Mouse (Mus musculus): ENCODE results near the gene Accs. TPM values are rescaled to one million over a fixed set of nuclear protein-coding genes. Genes with fewer than 3 reads are reported as not detected.

Gene Accs
- polyA plus RNA-seq, 1 experiment from 2014 or later, result 8.3 TPM

GRCm38 (mm10) chr2:93806487-93807201 lies 43.1 kb downstream of the Accs start:
- no peak overlapping the region for H3K9ac ChIP-seq
- WGBS, result 88% methylated on average over 6 of the region's 6 CpGs
- ATAC-seq (ENCODE audit: low FRiP score), result no peak
- H3K36me3 ChIP-seq (replicated peaks), result peaks cover 66% of the 10 kb centered on the region
- H3K27ac ChIP-seq, result no peak overlapping the region
- no peak overlapping the region for H3K4me3 ChIP-seq (replicated peaks)
- no peaks in the 10 kb centered on the region for H3K27me3 ChIP-seq
- H3K9me3 ChIP-seq, result no peaks in the 10 kb centered on the region
- H3K4me2 ChIP-seq, result no peak overlapping the region
- no peaks in the 10 kb centered on the region for H3K4me1 ChIP-seq

- Histone ChIP-seq H3K4me1 (peaks cover under 1% of the 10 kb centered on the region; the same call in 1 of the 2 replicates), H3K36me3 (replicated peaks) (peaks cover 60% of the 10 kb centered on the region), H3K27ac (no peak overlapping the region), H3K4me3 (replicated peaks) (no peak overlapping the region), H3K9ac (no peak overlapping the region), H3K9me3 (no peaks in the 10 kb centered on the region), H3K27me3 (no peaks in the 10 kb centered on the region), H3K4me2 (no peak overlapping the region)
- 86% methylated on average over 4 of the region's 4 CpGs for WGBS
- ATAC-seq (ENCODE audit: low FRiP score), result no peak
Measured at GRCm38 (mm10) chr2:93805523-93805922, 44.2 kb downstream of the Accs start.

GRCm38 (mm10) chr2:93805066-93805465 lies 44.7 kb downstream of the Accs start:
- Histone ChIP-seq H3K4me3 (replicated peaks) (no peak overlapping the region), H3K4me2 (no peak overlapping the region), H3K4me1 (peaks cover 3% of the 10 kb centered on the region; the same call in 1 of the 2 replicates), H3K9ac (no peak overlapping the region), H3K36me3 (replicated peaks) (peaks cover 59% of the 10 kb centered on the region), H3K27ac (no peak overlapping the region), H3K27me3 (no peaks in the 10 kb centered on the region), H3K9me3 (no peaks in the 10 kb centered on the region)
- no peak for ATAC-seq (ENCODE audit: low FRiP score)
- WGBS, result 78% methylated on average over 5 of the region's 5 CpGs

- Histone ChIP-seq H3K27ac (no peak overlapping the region), H3K4me2 (no peak overlapping the region), H3K4me3 (replicated peaks) (no peak overlapping the region), H3K27me3 (no peaks in the 10 kb centered on the region), H3K9me3 (no peaks in the 10 kb centered on the region), H3K4me1 (peaks cover 3% of the 10 kb centered on the region; the same call in 1 of the 2 replicates), H3K9ac (no peak overlapping the region), H3K36me3 (replicated peaks) (peaks cover 58% of the 10 kb centered on the region)
- 100% methylated on average over 2 of the region's 2 CpGs for WGBS
- ATAC-seq (ENCODE audit: low FRiP score), result no peak
Measured at GRCm38 (mm10) chr2:93802947-93803346, 46.8 kb downstream of the Accs start.

GRCm38 (mm10) chr2:93801097-93801496 lies 48.6 kb downstream of the Accs start:
- H3K9ac ChIP-seq, result no peak overlapping the region
- H3K27ac ChIP-seq, result no peak overlapping the region
- H3K36me3 ChIP-seq (replicated peaks), result peaks cover 58% of the 10 kb centered on the region
- H3K9me3 ChIP-seq, result no peaks in the 10 kb centered on the region
- H3K27me3 ChIP-seq, result no peaks in the 10 kb centered on the region
- no peak overlapping the region for H3K4me2 ChIP-seq
- 73% methylated on average over 7 of the region's 7 CpGs for WGBS
- no peak for ATAC-seq (ENCODE audit: low FRiP score)
- H3K4me3 ChIP-seq (replicated peaks), result no peak overlapping the region
- peaks cover 3% of the 10 kb centered on the region; the same call in 1 of the 2 replicates for H3K4me1 ChIP-seq

GRCm38 (mm10) chr2:93797162-93797795 lies 52.5 kb downstream of the Accs start:
- Histone ChIP-seq H3K9ac (no peak overlapping the region), H3K36me3 (replicated peaks) (peaks cover 60% of the 10 kb centered on the region), H3K9me3 (no peaks in the 10 kb centered on the region), H3K27me3 (no peaks in the 10 kb centered on the region), H3K4me2 (no peak overlapping the region), H3K4me1 (peaks cover 3% of the 10 kb centered on the region; the same call in 1 of the 2 replicates), H3K27ac (no peak overlapping the region), H3K4me3 (replicated peaks) (no peak overlapping the region)
- ATAC-seq (ENCODE audit: low FRiP score), result no peak
- WGBS, result 86% methylated on average over 19 of the region's 19 CpGs

- peaks cover 62% of the 10 kb centered on the region for H3K36me3 ChIP-seq (replicated peaks)
- H3K4me2 ChIP-seq, result no peak overlapping the region
- no peak overlapping the region for H3K4me3 ChIP-seq (replicated peaks)
- H3K27ac ChIP-seq, result no peak overlapping the region
- no peaks in the 10 kb centered on the region for H3K9me3 ChIP-seq
- H3K9ac ChIP-seq, result no peak overlapping the region
- no peaks in the 10 kb centered on the region for H3K4me1 ChIP-seq
- H3K27me3 ChIP-seq, result no peaks in the 10 kb centered on the region
- 85% methylated on average over 5 of the region's 5 CpGs for WGBS
- ATAC-seq (ENCODE audit: low FRiP score), result no peak
Measured at GRCm38 (mm10) chr2:93794375-93794774, 55.4 kb downstream of the Accs start.

GRCm38 (mm10) chr2:93791516-93792499 lies 57.9 kb downstream of the Accs start:
- no peak overlapping the region for H3K4me2 ChIP-seq
- no peaks in the 10 kb centered on the region for H3K9me3 ChIP-seq
- no peak overlapping the region for H3K27ac ChIP-seq
- no peak for ATAC-seq (ENCODE audit: low FRiP score)
- no peak overlapping the region for H3K4me3 ChIP-seq (replicated peaks)
- peaks cover 45% of the 10 kb centered on the region for H3K36me3 ChIP-seq (replicated peaks)
- H3K4me1 ChIP-seq, result no peaks in the 10 kb centered on the region
- no peak overlapping the region for H3K9ac ChIP-seq
- no peaks in the 10 kb centered on the region for H3K27me3 ChIP-seq
- WGBS, result 70% methylated on average over 13 of the region's 13 CpGs

GRCm38 (mm10) chr2:93790798-93791345 lies 58.9 kb downstream of the Accs start:
- Histone ChIP-seq H3K4me1 (peaks cover 3% of the 10 kb centered on the region), H3K9ac (no peak overlapping the region), H3K4me3 (replicated peaks) (no peak overlapping the region), H3K27ac (no peak overlapping the region), H3K9me3 (no peaks in the 10 kb centered on the region), H3K4me2 (no peak overlapping the region), H3K36me3 (replicated peaks) (peaks cover 37% of the 10 kb centered on the region), H3K27me3 (no peaks in the 10 kb centered on the region)
- ATAC-seq (ENCODE audit: low FRiP score), result no peak
- 88% methylated on average over 4 of the region's 4 CpGs for WGBS

GRCm38 (mm10) chr2:93788557-93788956 lies 61.2 kb downstream of the Accs start:
- 93% methylated on average over 5 of the region's 5 CpGs for WGBS
- Histone ChIP-seq H3K4me1 (peaks cover 17% of the 10 kb centered on the region), H3K4me3 (replicated peaks) (no peak overlapping the region), H3K36me3 (replicated peaks) (peaks cover 17% of the 10 kb centered on the region), H3K9me3 (no peaks in the 10 kb centered on the region), H3K27ac (no peak overlapping the region), H3K9ac (no peak overlapping the region), H3K4me2 (no peak overlapping the region), H3K27me3 (no peaks in the 10 kb centered on the region)
- ATAC-seq (ENCODE audit: low FRiP score), result no peak

GRCm38 (mm10) chr2:93786175-93786574 lies 63.6 kb downstream of the Accs start:
- Histone ChIP-seq H3K27ac (no peak overlapping the region), H3K27me3 (no peaks in the 10 kb centered on the region), H3K4me3 (replicated peaks) (no peak overlapping the region), H3K9ac (peak overlapping the region; percentile 33; the same call in 1 of the 2 replicates), H3K9me3 (no peaks in the 10 kb centered on the region), H3K4me1 (peaks cover 17% of the 10 kb centered on the region), H3K4me2 (no peak overlapping the region), H3K36me3 (replicated peaks) (peaks cover 14% of the 10 kb centered on the region)
- peak; percentile 62 for ATAC-seq (ENCODE audit: low FRiP score)
- WGBS, result 48% methylated on average over 4 of the region's 4 CpGs

- H3K4me2 ChIP-seq, result no peak overlapping the region
- no peak overlapping the region for H3K9ac ChIP-seq
- H3K27ac ChIP-seq, result no peak overlapping the region
- peaks cover 14% of the 10 kb centered on the region for H3K36me3 ChIP-seq (replicated peaks)
- H3K27me3 ChIP-seq, result no peaks in the 10 kb centered on the region
- H3K9me3 ChIP-seq, result no peaks in the 10 kb centered on the region
- H3K4me1 ChIP-seq, result peaks cover 17% of the 10 kb centered on the region
- 48% methylated on average over 2 of the region's 2 CpGs for WGBS
- H3K4me3 ChIP-seq (replicated peaks), result no peak overlapping the region
- ATAC-seq (ENCODE audit: low FRiP score), result no peak
Measured at GRCm38 (mm10) chr2:93785432-93785798, 64.3 kb downstream of the Accs start.
